8 mouse cellular contexts compared by ENCODE assay signal in genomic region chr2:18897742-18898256, GRCm38 (mm10).
DNase-seq lines count a peak whose midpoint lies in the region; ATAC-seq and TF ChIP-seq lines count a peak whose summit lies in the region.

No protein-coding gene starts in this region.

- peaks cover 18% of the 10 kb centered on the region for H3K36me3 ChIP-seq in kidney, embryonic 15.5 days

- no peak overlapping the region for H3K9ac ChIP-seq in kidney, embryonic 15.5 days

- TF ChIP-seq CTCF in bone marrow macrophage, adult 2 months (IDR thresholded peaks at IDR 0.05; ENCODE audit: low read depth, low read length): no peak

- H3K4me1 ChIP-seq in bone marrow macrophage, adult 2 months (ENCODE audit: control insufficient read depth, insufficient read depth, low read length): peaks cover 87% of the 10 kb centered on the region
- H3K4me1 ChIP-seq in kidney, embryonic 15.5 days: peaks cover 34% of the 10 kb centered on the region

- no peak overlapping the region for H3K4me2 ChIP-seq in kidney, embryonic 15.5 days

- H3K27me3 ChIP-seq in kidney, embryonic 15.5 days: no peaks in the 10 kb centered on the region

- peak; percentile 30; the same call in 1 of the 2 replicates for ATAC-seq in kidney, embryonic 15.5 days (replicated peaks; ENCODE audit: low FRiP score)
- ATAC-seq in megakaryocyte, adult 5-6 weeks (ENCODE audit: poor library complexity, severe bottlenecking): peak; percentile 96

- peak overlapping the region; percentile 100 for H3K27ac ChIP-seq in bone marrow macrophage, adult 2 months (ENCODE audit: insufficient read depth, low read depth, low read length)
- H3K27ac ChIP-seq in kidney, embryonic 15.5 days: peak overlapping the region; percentile 71

- WGBS in kidney, embryonic 15.5 days: 11% methylated on average over 10 of the region's 10 CpGs

- DNase-seq in gastrocnemius, postnatal 25 days: peak; percentile 22
- no peak for DNase-seq in gastrocnemius, postnatal 4 days (ENCODE audit: low spot score in 2 of 2)
- DNase-seq in frontal cortex, postnatal 14 days (ENCODE audit: low spot score in 2 of 2): no peak
- DNase-seq in frontal cortex, postnatal 36 days (ENCODE audit: low spot score in 2 of 2): no peak
- no peak for DNase-seq in thymus, postnatal 4 days

- TF ChIP-seq POLR2A in bone marrow macrophage, adult 2 months (IDR thresholded peaks at IDR 0.05; ENCODE audit: borderline replicate concordance, low read depth, low read length): 0 out of 2 replicates have a peak, but pooled peaks have one; percentile 65

- H3K4me3 ChIP-seq in bone marrow macrophage, adult 2 months (ENCODE audit: insufficient read depth, low read length): peak overlapping the region; percentile 12
- no peak overlapping the region for H3K4me3 ChIP-seq in kidney, embryonic 15.5 days (replicated peaks)

- no peaks in the 10 kb centered on the region for H3K9me3 ChIP-seq in kidney, embryonic 15.5 days (replicated peaks)
